Mouse (Mus musculus) ES-Bruce4 (cell line): Measurements from ENCODE around the gene Ubiad1.

ENCODE experiments used
- CTCF ChIP-seq: IDR thresholded peaks from one replicate; pipeline ENCODE4 v1.8.1; 2011; ENCODE audit warnings: low read depth, low read length
- POLR2A ChIP-seq: IDR thresholded peaks from one replicate; pipeline ENCODE4 v1.8.1; 2011; ENCODE audit warnings: low read length; ENCODE audit not compliant: insufficient read depth

DNA sequence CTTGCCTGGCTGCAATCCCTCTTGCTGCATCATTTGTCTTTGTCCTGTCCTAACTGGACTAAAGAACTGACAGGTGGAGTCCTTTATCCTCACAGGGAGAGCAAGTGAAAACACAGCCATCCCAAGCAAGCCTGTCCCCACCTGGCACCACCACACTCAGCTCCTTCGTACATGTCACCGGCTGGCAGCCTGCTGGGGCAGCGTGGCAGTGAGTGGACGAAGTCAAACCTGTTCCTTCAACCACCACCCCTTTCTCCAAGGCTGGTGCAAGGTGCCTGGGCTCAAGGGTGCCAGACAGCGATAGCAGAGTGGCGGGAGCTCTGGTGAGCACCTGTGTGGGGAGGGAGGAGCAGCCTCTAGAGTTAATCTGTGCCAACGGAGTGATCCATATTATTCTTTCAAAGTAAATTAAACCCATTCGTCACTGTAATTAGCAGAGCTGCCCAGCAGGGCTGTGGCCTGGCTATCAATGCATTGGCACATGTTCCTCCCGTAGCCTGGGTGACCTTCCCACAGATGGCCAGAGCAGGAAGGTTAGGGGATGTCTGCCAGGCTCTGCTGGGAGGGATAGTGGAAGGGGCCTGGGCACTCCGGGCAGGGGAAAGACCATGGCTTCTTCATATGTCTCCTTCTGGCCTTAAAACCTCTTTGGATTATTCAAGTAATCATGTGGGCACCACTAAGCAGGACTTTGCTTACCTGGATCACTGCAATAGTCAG, 36.2 kb downstream of the Ubiad1 start:
- TF ChIP-seq CTCF, result no peak
- no peak for TF ChIP-seq POLR2A
